Mouse (Mus musculus) hindbrain, postnatal 0 days (tissue): ENCODE results near the gene Vcp. TPM values are rescaled to one million over a fixed set of nuclear protein-coding genes. Genes with fewer than 3 reads are reported as not detected.

Experiments
- ATAC-seq: fragments of 200-750 bp; cut with Nextera tagmentation; 2 replicates; pipeline ENCODE4 v1.8.0; 2017; ENCODE audit warnings: mild to moderate bottlenecking, moderate TSS enrichment, moderate library complexity
- DNase-seq: peaks from one replicate; pipeline ENCODE4 v3.0.0-alpha.2; 2015; ENCODE audit warnings: low spot score
- H3K27ac ChIP-seq: fragments of 300-500 bp; sonication (generic); 2 replicates; pipeline ENCODE4 v1.5.1; 2014; ENCODE audit warnings: mild to moderate bottlenecking
- H3K27me3 ChIP-seq: fragments of 300-500 bp; sonication (generic); 2 replicates; pipeline ENCODE4 v1.6.1; 2014; ENCODE audit warnings: low read length, mixed read lengths; ENCODE audit not compliant: insufficient read depth
- H3K36me3 ChIP-seq: fragments of 300-500 bp; sonication (generic); 2 replicates; pipeline ENCODE4 v1.6.1; 2014; ENCODE audit warnings: low read length, mixed read lengths; ENCODE audit not compliant: insufficient read depth
- H3K4me1 ChIP-seq: fragments of 300-500 bp; sonication (generic); 2 replicates; pipeline ENCODE4 v1.6.1; 2014; ENCODE audit warnings: antibody characterized with exemption, low read length, mixed read lengths; ENCODE audit not compliant: insufficient read depth
- H3K4me2 ChIP-seq: fragments of 300-500 bp; sonication (generic); 2 replicates; pipeline ENCODE4 v1.6.1; 2014; ENCODE audit warnings: low read depth, mild to moderate bottlenecking, low read length, moderate library complexity, mixed read lengths
- H3K4me3 ChIP-seq: fragments of 300-500 bp; sonication (generic); 2 replicates; pipeline ENCODE4 v1.5.1; 2014; ENCODE audit warnings: low read length
- H3K9ac ChIP-seq: fragments of 300-500 bp; sonication (generic); replicated peaks from 2 replicates; pipeline ENCODE4 v1.6.1; 2014; ENCODE audit warnings: mild to moderate bottlenecking, low read length, moderate library complexity, mixed read lengths
- H3K9me3 ChIP-seq: fragments of 300-500 bp; sonication (generic); 2 replicates; pipeline ENCODE4 v1.6.1; 2016; ENCODE audit warnings: low read length, mixed read lengths
- CTCF ChIP-seq: IDR thresholded peaks from 2 replicates; pipeline ENCODE4 v1.5.1; 2016; ENCODE audit warnings: antibody characterized with exemption, control low read depth, low read depth
- WGBS: fragments of 180-500 bp; shearing (Covaris S2); extraction: QIAGEN DNeasy Blood & Tissue Kit; methylation state at CpG from one replicate; pipeline ENCODE4 v1.1.7; 2014; 5-methylcytosine and 5-hydroxymethylcytosine counted together
- polyA plus RNA-seq: library from polyadenylated mRNA; unstranded; fragments of >200 nt; fragmentation: Nextera tagmentation; extraction: Ambion mirVana; gene quantifications from 2 replicates; pipeline ENCODE4 v1.2.1, GENCODE M21; 2015
- total RNA-seq: library from RNA; depleted of rRNA; stranded (reverse); fragments of >200 nt; gene quantifications from 2 replicates; pipeline ENCODE4 v1.2.3, GENCODE M21; 2014

The Vcp gene
- total and polyA plus RNA-seq, 2 experiments from 2014 or later = 191 to 455 TPM

- DNase-seq (no peak), ATAC-seq (no peak)
- 77% methylated on average over 4 of the region's 4 CpGs for WGBS
- no peak overlapping the region for H3K27ac ChIP-seq
- H3K36me3 ChIP-seq = peaks cover 27% of the 10 kb centered on the region
- no peaks in the 10 kb centered on the region for H3K9me3 ChIP-seq
- peaks cover 4% of the 10 kb centered on the region; the same call in 1 of the 2 replicates for H3K4me1 ChIP-seq
- no peak for TF ChIP-seq CTCF
- no peak overlapping the region for H3K9ac ChIP-seq
- H3K4me3 ChIP-seq = no peak overlapping the region
- peak overlapping the region; percentile 82 for H3K4me2 ChIP-seq
- no peaks in the 10 kb centered on the region for H3K27me3 ChIP-seq
Measured at GRCm38 (mm10) chr4:43037860-43038566, 37.7 kb upstream of the Vcp start.

DNA sequence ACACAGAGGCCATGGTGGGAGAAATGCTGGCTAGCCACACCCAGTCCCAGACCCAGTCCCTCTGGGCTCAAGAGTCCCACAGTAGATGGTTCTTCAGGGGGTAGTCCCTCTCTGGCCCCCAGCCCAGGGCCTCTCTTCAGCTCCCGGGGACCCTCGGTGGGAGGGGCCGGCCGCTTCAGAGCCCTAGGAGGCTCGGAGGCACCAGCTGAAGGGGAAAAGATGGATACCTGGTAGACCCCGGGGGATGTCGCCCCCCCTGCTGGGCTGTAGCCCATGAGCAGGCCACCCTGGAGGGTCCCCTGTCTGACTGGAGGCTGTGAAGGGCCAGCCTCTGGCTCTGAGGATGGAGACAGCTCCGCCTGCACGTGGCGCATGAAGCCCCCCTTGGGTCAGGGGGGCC lies 36.0 kb upstream of the Vcp start:
- Histone ChIP-seq H3K36me3 (peaks cover 27% of the 10 kb centered on the region), H3K27ac (no peak overlapping the region), H3K9me3 (no peaks in the 10 kb centered on the region), H3K4me3 (no peak overlapping the region), H3K4me1 (peaks cover 4% of the 10 kb centered on the region; the same call in 1 of the 2 replicates), H3K4me2 (no peak overlapping the region), H3K27me3 (no peaks in the 10 kb centered on the region), H3K9ac (no peak overlapping the region)
- no peak for TF ChIP-seq CTCF
- ATAC-seq (no peak), DNase-seq (no peak)
- WGBS = 84% methylated on average over 10 of the region's 10 CpGs

DNA sequence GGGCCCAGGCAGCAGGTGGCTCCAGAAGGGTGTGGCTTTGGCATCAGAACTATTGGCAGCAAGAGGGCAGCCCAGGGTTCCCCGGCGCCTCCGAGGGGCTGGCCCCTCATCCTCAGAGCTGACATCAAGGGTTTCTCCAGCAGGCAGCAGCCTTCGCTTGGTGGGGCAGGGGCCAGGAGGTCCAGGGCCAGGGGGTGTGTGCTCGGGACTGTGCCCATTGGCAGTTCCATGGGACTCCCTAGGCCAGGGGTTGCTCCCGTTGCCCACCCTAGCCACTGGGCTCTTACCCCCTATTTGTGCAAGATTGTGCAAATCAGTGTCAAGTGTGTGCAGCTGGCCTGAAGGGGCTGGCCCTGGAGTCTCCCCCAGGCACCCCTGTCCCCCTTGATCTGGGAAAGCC lies 35.5 kb upstream of the Vcp start:
- Histone ChIP-seq H3K4me1 (peaks cover 4% of the 10 kb centered on the region; the same call in 1 of the 2 replicates), H3K4me3 (no peak overlapping the region), H3K9ac (no peak overlapping the region), H3K36me3 (peaks cover 27% of the 10 kb centered on the region), H3K9me3 (no peaks in the 10 kb centered on the region), H3K27ac (no peak overlapping the region), H3K4me2 (no peak overlapping the region), H3K27me3 (no peaks in the 10 kb centered on the region)
- WGBS = 76% methylated on average over 6 of the region's 6 CpGs
- no peak for TF ChIP-seq CTCF
- ATAC-seq (no peak), DNase-seq (no peak)

DNA sequence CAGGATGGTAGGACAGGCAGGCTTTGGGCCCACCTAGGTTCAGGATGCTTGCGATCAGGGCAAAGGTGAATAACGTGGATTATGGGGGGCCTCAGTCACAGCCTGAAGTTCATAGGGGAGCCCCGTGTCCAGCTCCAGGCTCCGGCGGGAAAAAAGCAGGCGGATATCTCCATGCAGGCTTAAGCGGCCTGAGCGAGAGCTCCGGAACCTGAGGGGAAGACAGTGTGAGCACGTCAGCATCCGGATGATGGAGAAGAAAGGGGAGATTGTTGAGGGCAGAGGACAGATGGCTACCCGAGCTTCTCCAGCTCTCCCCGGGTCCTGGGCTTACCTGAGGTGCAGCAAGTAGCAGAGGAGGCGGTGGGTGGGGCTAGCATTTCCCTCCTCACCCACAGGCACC lies 33.2 kb upstream of the Vcp start:
- no peak for TF ChIP-seq CTCF
- no peaks in the 10 kb centered on the region for H3K4me1 ChIP-seq
- H3K4me3 ChIP-seq = no peak overlapping the region
- ATAC-seq (no peak), DNase-seq (no peak)
- WGBS = 83% methylated on average over 14 of the region's 14 CpGs
- H3K27me3 ChIP-seq = no peaks in the 10 kb centered on the region
- H3K9me3 ChIP-seq = no peaks in the 10 kb centered on the region
- H3K9ac ChIP-seq = no peak overlapping the region
- no peak overlapping the region for H3K27ac ChIP-seq
- H3K4me2 ChIP-seq = no peak overlapping the region
- H3K36me3 ChIP-seq = peaks cover 36% of the 10 kb centered on the region

- 95% methylated on average over 1 of the region's 1 CpGs for WGBS
- Histone ChIP-seq H3K9ac (no peak overlapping the region), H3K9me3 (no peaks in the 10 kb centered on the region), H3K27ac (peak overlapping the region; percentile 84), H3K4me1 (no peaks in the 10 kb centered on the region), H3K4me3 (no peak overlapping the region), H3K4me2 (no peak overlapping the region), H3K36me3 (peaks cover 44% of the 10 kb centered on the region), H3K27me3 (no peaks in the 10 kb centered on the region)
- ATAC-seq = no peak
- DNase-seq = no peak
- TF ChIP-seq CTCF = no peak
Measured at GRCm38 (mm10) chr4:43032501-43032900, 32.2 kb upstream of the Vcp start.

DNA sequence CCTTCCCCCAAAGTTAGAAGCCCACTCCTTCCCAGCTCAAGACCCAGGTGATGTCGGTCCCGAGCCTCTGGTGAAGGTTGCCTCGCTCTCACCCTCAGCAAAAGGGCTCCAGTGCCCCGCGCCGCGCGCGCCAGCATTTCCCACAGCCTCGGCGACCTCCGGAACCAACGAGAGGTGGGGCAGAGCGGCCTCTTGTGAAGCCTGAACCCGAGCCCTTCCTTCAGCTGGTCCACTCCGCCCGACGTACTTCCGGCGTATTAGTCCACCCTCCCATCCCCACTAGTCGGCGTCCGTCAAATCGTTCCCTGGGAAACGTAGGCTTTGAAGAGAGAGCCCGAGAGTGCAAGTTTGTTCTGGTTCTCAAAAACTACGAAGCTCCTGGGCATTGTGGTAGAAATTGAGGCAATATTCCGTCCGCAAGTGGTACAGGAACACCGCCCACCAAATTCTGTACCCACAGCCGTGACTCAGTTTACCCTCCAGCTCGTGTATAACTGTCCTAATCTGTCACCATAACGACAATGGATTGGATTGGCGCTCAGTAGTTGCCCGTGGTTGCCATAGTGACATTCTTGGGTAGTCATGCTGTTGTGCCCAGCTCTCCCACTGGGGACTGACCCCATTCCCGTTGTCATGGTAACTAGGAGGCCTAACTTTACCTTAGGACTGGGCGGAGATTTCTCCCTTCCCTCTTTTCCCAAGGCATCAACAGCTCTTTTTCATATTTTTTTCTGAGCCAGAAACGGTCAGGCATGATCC lies 31.1 kb upstream of the Vcp start, which contains the start of gene Stoml2:
TSS of gene Stoml2 (minus strand) at position 474 of the 759 bp plus-strand sequence.
- TF ChIP-seq CTCF = peak; percentile 56
- Histone ChIP-seq H3K36me3 (peaks cover 46% of the 10 kb centered on the region), H3K4me1 (no peaks in the 10 kb centered on the region), H3K27ac (peak within 1 kb of the TSS; percentile 84), H3K4me3 (peak within 1 kb of the TSS; percentile 73), H3K9me3 (no peaks in the 10 kb centered on the region), H3K4me2 (peak within 1 kb of the TSS; percentile 68), H3K27me3 (no peaks in the 10 kb centered on the region), H3K9ac (peak within 1 kb of the TSS; percentile 78)
- under 1% methylated on average over 38 of the region's 38 CpGs for WGBS
- peak; percentile 97 for ATAC-seq
- DNase-seq = peak; percentile 98
